Mouse (Mus musculus) erythroblast, embryonic 14.5 days (primary cell): ENCODE measurements around the gene Fam199x.

Source experiments
- GATA1 ChIP-seq: IDR thresholded peaks from 2 replicates; pipeline ENCODE4 v1.6.1; 2012; ENCODE audit warnings: low read length, inconsistent platforms, mixed read lengths
- TAL1 ChIP-seq: IDR thresholded peaks from 3 replicates; pipeline ENCODE4 v1.6.1; 2012; ENCODE audit warnings: low read length, inconsistent platforms, mixed read lengths

DNA sequence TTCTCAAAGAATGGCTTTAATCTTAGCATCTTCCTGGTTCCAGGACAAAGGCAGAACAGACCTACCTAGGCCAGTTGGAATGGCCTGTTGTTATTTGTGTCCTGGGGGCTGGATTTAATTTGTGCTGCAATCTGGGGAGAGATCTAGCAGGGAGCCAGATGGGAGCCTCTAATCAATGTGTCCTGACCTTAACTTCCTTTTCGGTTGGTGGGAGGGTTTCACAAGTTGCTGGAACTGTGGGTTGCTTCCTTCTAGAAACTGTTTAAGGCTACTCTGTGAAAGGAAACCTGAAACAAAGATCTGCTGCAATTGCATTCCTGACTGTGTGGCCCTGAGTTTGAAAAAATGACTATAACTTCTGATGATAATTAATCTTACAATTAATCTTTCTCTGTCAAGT lies 31.7 kb upstream of the Fam199x start:
- no peak for TF ChIP-seq GATA1
- no peak for TF ChIP-seq TAL1
